Comparison of ENCODE assay signal across 10 mouse cellular contexts in the genomic region with DNA sequence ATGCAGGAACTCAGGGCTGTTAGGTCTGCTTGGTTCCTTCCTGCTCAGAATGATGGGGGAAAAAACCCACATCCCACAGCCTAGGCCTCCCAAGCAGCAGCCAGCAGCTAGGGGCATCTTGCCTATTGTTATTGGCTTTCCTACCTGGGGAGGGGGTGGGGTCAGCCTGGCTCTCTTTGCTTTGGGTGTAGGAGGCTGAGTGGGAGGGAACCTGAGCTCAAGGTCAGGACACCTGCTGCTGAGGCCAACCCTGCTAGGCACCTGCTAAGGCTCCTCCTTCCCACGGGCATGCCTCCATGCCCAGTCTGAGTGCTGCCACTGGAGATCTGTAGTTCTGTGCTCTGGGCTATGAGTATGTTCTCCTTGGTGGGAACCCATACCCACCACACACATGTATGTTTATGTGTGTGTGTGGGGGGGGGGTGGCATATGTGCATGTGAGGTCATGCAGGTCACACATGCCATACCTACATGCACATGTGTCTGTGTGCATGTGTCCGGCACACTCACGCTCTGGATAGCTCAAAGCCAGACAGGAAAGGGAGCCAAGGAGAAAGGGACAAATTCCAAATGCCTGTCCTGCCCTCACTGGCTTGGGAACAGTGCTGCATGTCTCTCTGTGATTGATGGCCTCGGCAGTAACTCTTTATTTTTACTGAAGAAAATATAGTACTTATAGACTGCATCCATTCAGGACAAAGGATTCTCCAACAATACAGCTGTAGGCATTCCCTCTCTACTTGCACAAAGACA.
DNase-seq lines count a peak whose midpoint lies in the region; ATAC-seq and TF ChIP-seq lines count a peak whose summit lies in the region.
"Had no signal": no experiment of that assay in that cellular context is flagged by ENCODE, and none has a peak within 500 bp of the region (broad histone marks: within the 10 kb centered on the region; RNA-seq: fewer than 3 reads in every experiment).

No protein-coding gene starts in this region.

- peaks cover 66% of the 10 kb centered on the region for H3K4me1 ChIP-seq in forebrain, embryonic 14.5 days (ENCODE audit: control insufficient read depth, insufficient read depth, low read length)
- H3K4me1 ChIP-seq in forebrain, postnatal 0 days (ENCODE audit: insufficient read depth): peaks cover 21% of the 10 kb centered on the region; the same call in 1 of the 2 replicates
- peaks cover 24% of the 10 kb centered on the region for H3K4me1 ChIP-seq in liver, embryonic 15.5 days (replicated peaks)
- H3K4me1 ChIP-seq in liver, postnatal 0 days (ENCODE audit: insufficient read depth): peaks cover 26% of the 10 kb centered on the region

- H3K4me2 ChIP-seq in forebrain, embryonic 14.5 days (ENCODE audit: low read length): no peak overlapping the region
- H3K4me2 ChIP-seq in forebrain, postnatal 0 days (ENCODE audit: low read depth): no peak overlapping the region
- no peak overlapping the region for H3K4me2 ChIP-seq in liver, embryonic 15.5 days
- no peak overlapping the region for H3K4me2 ChIP-seq in liver, postnatal 0 days (ENCODE audit: low read depth, low read length)
- H3K4me2 ChIP-seq: embryonic facial prominence, embryonic 15.5 days had no signal

- no peak overlapping the region for H3K9ac ChIP-seq in forebrain, embryonic 14.5 days (ENCODE audit: low read length)
- H3K9ac ChIP-seq in forebrain, postnatal 0 days: no peak overlapping the region
- H3K9ac ChIP-seq in liver, embryonic 15.5 days: no peak overlapping the region
- no peak overlapping the region for H3K9ac ChIP-seq in liver, postnatal 0 days (replicated peaks)
- H3K9ac ChIP-seq: embryonic facial prominence, embryonic 15.5 days had no signal

- peaks cover 20% of the 10 kb centered on the region for H3K27me3 ChIP-seq in forebrain, embryonic 14.5 days (replicated peaks; ENCODE audit: control insufficient read depth, insufficient read depth, low read length)
- no peaks in the 10 kb centered on the region; the same call in none of the 2 replicates for H3K27me3 ChIP-seq in forebrain, postnatal 0 days (ENCODE audit: insufficient read depth, low read length)
- H3K27me3 ChIP-seq in liver, embryonic 15.5 days: no peaks in the 10 kb centered on the region; the same call in 1 of the 2 replicates
- no peaks in the 10 kb centered on the region for H3K27me3 ChIP-seq in liver, postnatal 0 days (ENCODE audit: insufficient read depth, low read length)

- no peak for ATAC-seq in forebrain, embryonic 14.5 days
- ATAC-seq in forebrain, postnatal 0 days: no peak
- peak; percentile 43; the same call in 1 of the 2 replicates for ATAC-seq in liver, embryonic 15.5 days (ENCODE audit: insufficient read depth)
- peak; percentile 33 to 46; a peak in 3 of 4 replicates for ATAC-seq in hematopoietic stem cell, adult 5-6 weeks (replicated peaks in 1 of 2; ENCODE audit: insufficient read depth in 1 of 2, low FRiP score in 2 of 2, low TSS enrichment in 1 of 2, low read depth in 1 of 2, poor library complexity in 2 of 2, severe bottlenecking in 2 of 2)
- ATAC-seq in liver, postnatal 0 days: peak; percentile 26
- ATAC-seq in megakaryocyte progenitor cell, adult 5-6 weeks (replicated peaks; ENCODE audit: poor library complexity): no peak; the same call in 1 of the 2 replicates

- H3K9me3 ChIP-seq in forebrain, embryonic 14.5 days (replicated peaks; ENCODE audit: control insufficient read depth, low read length): no peaks in the 10 kb centered on the region
- no peaks in the 10 kb centered on the region for H3K9me3 ChIP-seq in forebrain, postnatal 0 days (ENCODE audit: low read length)
- H3K9me3 ChIP-seq in liver, embryonic 15.5 days (replicated peaks): no peaks in the 10 kb centered on the region
- no peaks in the 10 kb centered on the region for H3K9me3 ChIP-seq in liver, postnatal 0 days (ENCODE audit: low read length)
- H3K9me3 ChIP-seq: embryonic facial prominence, embryonic 15.5 days had no signal

- TF ChIP-seq EP300 in liver, postnatal 0 days (IDR thresholded peaks at IDR 0.05; ENCODE audit: low read depth): no peak

- H3K4me3 ChIP-seq in forebrain, embryonic 14.5 days (ENCODE audit: low read depth, low read length): no peak overlapping the region
- no peak overlapping the region for H3K4me3 ChIP-seq in forebrain, postnatal 0 days (ENCODE audit: low read depth, low read length)
- no peak overlapping the region for H3K4me3 ChIP-seq in liver, embryonic 15.5 days (replicated peaks)
- H3K4me3 ChIP-seq in liver, postnatal 0 days (ENCODE audit: low read depth, low read length): no peak overlapping the region
- H3K4me3 ChIP-seq: embryonic facial prominence, embryonic 15.5 days had no signal

- no peak for DNase-seq in forebrain, embryonic 14.5 days (ENCODE audit: low spot score)
- no peak for DNase-seq in forebrain, postnatal 0 days
- no peak for DNase-seq in liver
- DNase-seq in liver, postnatal 0 days: no peak
- DNase-seq in right cerebral cortex, adult 2 months (ENCODE audit: low spot score in 2 of 2): no peak
- DNase-seq: B cell, adult 2 months had no signal

- peak overlapping the region; percentile 48; the same call in 1 of the 2 replicates for H3K27ac ChIP-seq in forebrain, embryonic 14.5 days (ENCODE audit: low read depth, low read length)
- H3K27ac ChIP-seq in forebrain, postnatal 0 days (ENCODE audit: low read depth, low read length): no peak overlapping the region
- H3K27ac ChIP-seq in liver, embryonic 15.5 days (replicated peaks): peak overlapping the region; percentile 53
- peak overlapping the region; percentile 44 for H3K27ac ChIP-seq in liver, postnatal 0 days (ENCODE audit: low read depth)
- H3K27ac ChIP-seq: embryonic facial prominence, embryonic 15.5 days had no signal

- TF ChIP-seq CTCF in forebrain, postnatal 0 days (IDR thresholded peaks at IDR 0.05; ENCODE audit: low read depth): no peak
- TF ChIP-seq CTCF in liver, postnatal 0 days (IDR thresholded peaks at IDR 0.05; ENCODE audit: low read depth): no peak

- H3K36me3 ChIP-seq in forebrain, embryonic 14.5 days (ENCODE audit: control insufficient read depth, insufficient read depth, low read length): no peaks in the 10 kb centered on the region
- H3K36me3 ChIP-seq in forebrain, postnatal 0 days (ENCODE audit: insufficient read depth): no peaks in the 10 kb centered on the region
- H3K36me3 ChIP-seq in liver, embryonic 15.5 days (replicated peaks): no peaks in the 10 kb centered on the region
- H3K36me3 ChIP-seq in liver, postnatal 0 days (replicated peaks; ENCODE audit: insufficient read depth, low read length): no peaks in the 10 kb centered on the region
- H3K36me3 ChIP-seq: embryonic facial prominence, embryonic 15.5 days had no signal

- 57% methylated on average over 4 of the region's 4 CpGs for WGBS in forebrain, embryonic 14.5 days
- 50% methylated on average over 4 of the region's 4 CpGs for WGBS in forebrain, postnatal 0 days
- 58% methylated on average over 4 of the region's 4 CpGs for WGBS in liver, embryonic 15.5 days (ENCODE audit: insufficient replicate concordance)
- 48% methylated on average over 4 of the region's 4 CpGs for WGBS in liver, postnatal 0 days (ENCODE audit: insufficient replicate concordance)

Comparison
In these comparisons a context has a peak if more than half of its experiments do, and no peak if none do; other contexts are left out.
1. ATAC-seq: peak in liver, embryonic 15.5 days (single experiment), hematopoietic stem cell, adult 5-6 weeks (2 of 2) and liver, postnatal 0 days (single experiment); none in forebrain, embryonic 14.5 days (single experiment), forebrain, postnatal 0 days (single experiment) and megakaryocyte progenitor cell, adult 5-6 weeks (single experiment).